Mouse (Mus musculus) limb, embryonic 13.5 days (tissue): ENCODE measurements around the gene Pdss2. TPM values are rescaled to one million over a fixed set of nuclear protein-coding genes. Genes with fewer than 3 reads are reported as not detected.

ENCODE experiments used
- ATAC-seq: fragments of 200-750 bp; cut with Nextera tagmentation; 2 replicates; pipeline ENCODE4 v1.8.0; 2017; ENCODE audit warnings: low read depth, moderate number of reproducible peaks, moderate TSS enrichment; ENCODE audit not compliant: low FRiP score
- H3K27ac ChIP-seq: fragments of 300-500 bp; sonication (generic); 2 replicates; pipeline ENCODE4 v1.5.1; 2015; ENCODE audit warnings: inconsistent platforms, mild to moderate bottlenecking, moderate library complexity
- H3K27me3 ChIP-seq: fragments of 300-500 bp; sonication (generic); 2 replicates; pipeline ENCODE4 v1.6.1; 2015; ENCODE audit warnings: mild to moderate bottlenecking, inconsistent platforms
- H3K36me3 ChIP-seq: fragments of 300-500 bp; sonication (generic); 2 replicates; pipeline ENCODE4 v1.6.1; 2015; ENCODE audit warnings: inconsistent platforms, mild to moderate bottlenecking, moderate library complexity
- H3K4me1 ChIP-seq: fragments of 300-500 bp; sonication (generic); 2 replicates; pipeline ENCODE4 v1.6.1; 2015; ENCODE audit warnings: inconsistent platforms
- H3K4me2 ChIP-seq: fragments of 300-500 bp; sonication (generic); replicated peaks from 2 replicates; pipeline ENCODE4 v1.6.1; 2015; ENCODE audit warnings: inconsistent platforms, mild to moderate bottlenecking, moderate library complexity
- H3K4me3 ChIP-seq: fragments of 300-500 bp; sonication (generic); 2 replicates; pipeline ENCODE4 v1.5.1; 2015; ENCODE audit warnings: moderate library complexity, mild to moderate bottlenecking, inconsistent platforms
- H3K9ac ChIP-seq: fragments of 300-500 bp; sonication (generic); 2 replicates; pipeline ENCODE4 v1.6.1; 2015; ENCODE audit warnings: mild to moderate bottlenecking, inconsistent platforms
- H3K9me3 ChIP-seq: fragments of 300-500 bp; sonication (generic); 2 replicates; pipeline ENCODE4 v1.6.1; 2016; ENCODE audit warnings: inconsistent platforms
- WGBS: fragments of 180-500 bp; shearing (Covaris S2); methylation state at CpG from one replicate; pipeline ENCODE4 v1.1.7; 2015; 5-methylcytosine and 5-hydroxymethylcytosine counted together
- polyA plus RNA-seq: library from polyadenylated mRNA; unstranded; fragments of >200 nt; fragmentation: Nextera tagmentation; extraction: Ambion mirVana; gene quantifications from 2 replicates; pipeline ENCODE4 v1.2.1, GENCODE M21; 2015

The Pdss2 gene
- polyA plus RNA-seq, 1 experiment from 2014 or later: 12.7 TPM

DNA sequence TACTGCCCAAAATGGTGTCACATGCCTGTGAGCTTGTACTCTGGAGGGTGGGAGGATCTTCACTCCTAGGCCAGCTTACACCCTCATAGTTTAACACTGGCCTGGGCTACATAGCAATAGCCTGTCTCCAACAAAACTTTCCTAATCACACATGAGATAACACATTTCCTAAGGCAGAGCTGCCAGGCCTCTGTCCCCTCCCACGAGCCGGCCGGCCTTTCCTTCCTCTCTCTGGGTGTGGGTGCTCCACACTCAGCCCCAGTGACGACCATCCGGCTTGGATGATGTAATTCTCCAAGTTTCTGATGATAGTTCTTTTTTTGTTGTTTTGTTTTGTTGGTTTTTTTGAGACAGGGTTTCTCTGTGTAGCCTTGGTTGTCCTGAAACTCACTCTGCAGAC, 203.3 kb downstream of the Pdss2 start:
- Histone ChIP-seq H3K4me1 (peaks cover 11% of the 10 kb centered on the region), H3K4me3 (no peak overlapping the region)

DNA sequence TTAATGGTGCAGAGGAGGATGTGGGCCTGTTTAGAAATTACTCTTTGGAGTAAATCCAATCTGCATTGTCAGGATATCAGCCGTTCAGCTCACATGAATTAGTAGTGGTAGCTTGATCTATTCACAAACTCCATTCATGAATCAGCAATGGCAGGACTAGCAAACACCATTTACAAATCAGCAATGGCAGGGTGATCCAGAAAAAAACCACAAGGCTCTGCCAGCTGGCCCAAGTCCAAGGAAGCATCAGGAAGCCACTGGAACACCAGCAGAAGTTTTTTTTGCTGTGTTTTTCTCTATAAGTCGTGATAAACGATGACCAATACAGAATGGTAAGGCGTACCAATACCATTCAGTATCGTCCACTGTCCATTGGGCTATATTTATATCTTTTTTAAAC, 209.3 kb downstream of the Pdss2 start:
- 95% methylated on average over 5 of the region's 5 CpGs for WGBS
- Histone ChIP-seq H3K4me1 (peaks cover 11% of the 10 kb centered on the region), H3K36me3 (peaks cover 12% of the 10 kb centered on the region; the same call in 1 of the 2 replicates), H3K9me3 (0 out of 2 replicates have a peak, but pooled peaks cover 2% of the 10 kb centered on the region), H3K4me2 (no peak overlapping the region), H3K27me3 (no peaks in the 10 kb centered on the region), H3K4me3 (no peak overlapping the region), H3K27ac (no peak overlapping the region), H3K9ac (no peak overlapping the region)
- no peak for ATAC-seq

More for the DNA sequence above, 203.3 kb downstream of the Pdss2 start:
- Histone ChIP-seq H3K9ac (no peak overlapping the region), H3K4me2 (no peak overlapping the region), H3K27me3 (no peaks in the 10 kb centered on the region), H3K27ac (no peak overlapping the region), H3K9me3 (no peaks in the 10 kb centered on the region), H3K36me3 (no peaks in the 10 kb centered on the region)
- no peak for ATAC-seq
- WGBS: 85% methylated on average over 5 of the region's 5 CpGs

DNA sequence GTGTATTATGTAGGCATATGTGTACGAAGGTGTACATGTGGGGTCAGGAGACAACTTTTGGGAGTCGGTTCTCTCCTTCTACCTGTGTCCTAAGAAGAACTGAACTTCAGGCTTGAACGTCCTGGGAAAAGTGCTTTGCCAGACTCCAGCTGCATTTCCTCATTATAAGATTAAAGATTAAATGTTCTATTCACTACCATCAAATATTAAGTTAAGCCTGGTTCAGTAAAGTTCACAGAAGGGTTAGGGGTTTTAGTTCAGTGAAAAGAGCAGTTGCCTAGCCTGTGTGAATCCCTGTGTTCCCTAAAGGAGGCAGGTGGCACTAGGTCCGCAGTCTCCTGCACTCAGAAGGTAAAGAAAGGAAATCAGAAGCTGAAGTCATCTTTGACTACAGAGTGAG, 213.0 kb downstream of the Pdss2 start:
- Histone ChIP-seq H3K27ac (no peak overlapping the region), H3K9ac (no peak overlapping the region), H3K36me3 (peaks cover 12% of the 10 kb centered on the region; the same call in 1 of the 2 replicates), H3K4me1 (peaks cover under 1% of the 10 kb centered on the region), H3K9me3 (0 out of 2 replicates have a peak, but pooled peaks cover 6% of the 10 kb centered on the region), H3K4me3 (no peak overlapping the region), H3K4me2 (no peak overlapping the region), H3K27me3 (no peaks in the 10 kb centered on the region)
- ATAC-seq: no peak
- 91% methylated on average over 4 of the region's 4 CpGs for WGBS

DNA sequence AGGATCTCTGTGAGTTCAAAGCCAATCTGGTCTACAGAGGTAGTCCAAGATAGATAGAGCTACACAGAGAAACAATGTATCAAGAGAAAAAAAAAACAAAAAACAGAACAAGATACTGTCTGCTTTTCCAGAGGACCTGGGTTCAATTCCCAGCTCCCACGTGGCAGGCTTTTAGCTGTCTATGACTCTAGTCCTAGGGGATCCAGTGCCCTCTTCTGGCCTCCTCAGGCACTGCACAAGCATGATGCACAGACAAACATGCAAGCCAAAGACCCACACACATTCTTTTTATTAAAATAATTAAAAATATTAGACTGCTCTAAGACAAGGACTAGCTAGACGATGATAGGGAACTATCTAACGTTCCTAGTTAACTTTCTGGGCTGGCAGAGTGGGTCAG, 214.5 kb downstream of the Pdss2 start:
- Histone ChIP-seq H3K4me2 (no peak overlapping the region), H3K9ac (no peak overlapping the region), H3K27ac (no peak overlapping the region), H3K4me3 (no peak overlapping the region), H3K4me1 (peaks cover 11% of the 10 kb centered on the region), H3K9me3 (0 out of 2 replicates have a peak, but pooled peaks cover 6% of the 10 kb centered on the region), H3K36me3 (peaks cover 8% of the 10 kb centered on the region; the same call in 1 of the 2 replicates), H3K27me3 (no peaks in the 10 kb centered on the region)
- ATAC-seq: no peak
- WGBS: 83% methylated on average over 3 of the region's 3 CpGs

DNA sequence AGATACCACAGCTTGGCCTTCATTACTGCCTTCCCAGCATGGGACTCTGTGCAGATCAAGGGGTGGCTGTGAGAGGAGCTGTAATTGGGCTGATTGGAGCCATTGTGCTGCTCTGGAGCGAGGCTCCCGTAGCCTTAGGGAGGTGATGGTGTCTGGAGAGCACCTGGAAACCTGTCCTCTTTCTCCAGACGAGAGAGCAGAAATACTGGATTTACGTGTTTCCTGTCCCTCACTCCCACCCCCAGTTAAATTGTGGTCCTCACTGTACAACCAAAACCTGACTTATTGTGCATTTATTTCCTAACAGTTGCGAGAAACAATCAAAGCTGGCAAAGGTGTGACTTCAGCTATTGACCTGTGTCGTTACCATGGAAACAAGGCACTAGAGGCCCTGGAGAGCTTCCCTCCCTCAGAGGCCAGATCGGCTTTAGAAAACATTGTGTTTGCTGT, 218.2 kb downstream of the Pdss2 start:
- no peak overlapping the region for H3K9ac ChIP-seq
- no peak overlapping the region for H3K4me3 ChIP-seq
- no peaks in the 10 kb centered on the region for H3K27me3 ChIP-seq
- 0 out of 2 replicates have a peak overlapping the region, but pooled peaks have one; percentile 25 for H3K4me2 ChIP-seq
- 12% methylated on average over 7 of the region's 7 CpGs for WGBS
- peaks cover 11% of the 10 kb centered on the region for H3K4me1 ChIP-seq
- H3K9me3 ChIP-seq: 0 out of 2 replicates have a peak, but pooled peaks cover 6% of the 10 kb centered on the region
- ATAC-seq: peak; percentile 71; the same call in 1 of the 2 replicates
- peak overlapping the region; percentile 15; the same call in 1 of the 2 replicates for H3K27ac ChIP-seq
- H3K36me3 ChIP-seq: no peaks in the 10 kb centered on the region

DNA sequence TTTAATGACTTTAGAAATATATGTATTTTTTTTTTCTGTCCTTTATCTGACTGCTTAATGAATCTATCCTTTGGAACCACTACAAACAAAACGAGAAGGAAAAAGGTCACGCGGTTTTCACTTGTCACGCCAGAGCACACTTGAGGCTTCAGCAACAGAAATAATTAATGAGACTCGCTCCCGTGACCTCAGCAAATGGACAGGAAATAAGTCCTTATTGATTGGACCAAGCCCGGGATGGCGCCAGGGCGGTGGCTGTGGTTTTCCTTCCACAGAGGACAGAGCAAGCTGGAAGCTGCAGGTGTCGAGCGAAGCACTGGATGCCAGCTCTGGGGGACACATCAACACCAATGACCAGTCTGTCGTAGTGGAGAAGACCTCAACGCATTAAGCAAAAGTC, 218.8 kb downstream of the Pdss2 start:
- no peak overlapping the region for H3K27ac ChIP-seq
- peaks cover 11% of the 10 kb centered on the region for H3K4me1 ChIP-seq
- 39% methylated on average over 13 of the region's 13 CpGs for WGBS
- ATAC-seq: no peak
- H3K9ac ChIP-seq: no peak overlapping the region
- 0 out of 2 replicates have a peak, but pooled peaks cover 6% of the 10 kb centered on the region for H3K9me3 ChIP-seq
- H3K4me2 ChIP-seq: no peak overlapping the region
- no peak overlapping the region for H3K4me3 ChIP-seq
- H3K27me3 ChIP-seq: no peaks in the 10 kb centered on the region
- H3K36me3 ChIP-seq: no peaks in the 10 kb centered on the region

DNA sequence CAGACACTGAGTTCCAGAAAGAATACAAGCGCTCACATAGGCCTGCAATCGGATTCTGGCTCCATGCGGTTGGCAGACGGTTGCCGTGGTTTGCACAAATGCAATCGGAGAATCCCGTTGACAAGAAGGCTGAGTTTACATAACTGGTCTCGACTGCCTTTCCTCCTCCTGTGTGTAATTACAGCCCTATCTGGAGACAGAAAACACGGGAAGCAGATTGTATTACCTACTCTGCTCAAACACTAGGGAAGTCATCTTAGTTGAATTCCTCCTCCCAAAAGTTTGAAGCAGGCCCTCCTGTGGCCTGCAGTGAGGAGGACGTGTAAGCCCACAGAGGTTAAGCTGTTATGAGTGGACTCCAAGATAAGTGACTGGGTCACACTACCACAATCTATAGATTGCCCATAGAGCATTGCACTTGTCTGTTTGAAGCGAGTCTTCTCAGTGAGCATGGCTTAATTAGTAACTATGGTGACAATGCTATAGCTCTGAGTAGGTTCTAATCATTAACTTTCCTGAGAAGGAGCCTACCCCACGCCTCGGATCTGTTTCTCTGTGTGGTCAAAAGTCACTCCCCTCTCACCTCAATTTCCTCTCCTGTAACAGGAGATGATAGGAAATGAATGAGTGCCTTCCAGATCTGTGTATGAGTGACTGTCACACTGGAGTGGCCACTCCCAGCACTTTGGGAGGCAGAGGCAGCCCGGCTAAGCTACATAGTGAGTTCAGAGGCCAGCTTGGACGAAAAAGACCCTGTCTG, 219.9 kb downstream of the Pdss2 start:
- no peaks in the 10 kb centered on the region for H3K9me3 ChIP-seq
- H3K4me1 ChIP-seq: peaks cover 11% of the 10 kb centered on the region
- H3K4me2 ChIP-seq: no peak overlapping the region
- H3K9ac ChIP-seq: no peak overlapping the region
- H3K27me3 ChIP-seq: no peaks in the 10 kb centered on the region
- H3K36me3 ChIP-seq: no peaks in the 10 kb centered on the region
- H3K4me3 ChIP-seq: no peak overlapping the region
- no peak for ATAC-seq
- WGBS: 69% methylated on average over 15 of the region's 15 CpGs
- H3K27ac ChIP-seq: no peak overlapping the region

DNA sequence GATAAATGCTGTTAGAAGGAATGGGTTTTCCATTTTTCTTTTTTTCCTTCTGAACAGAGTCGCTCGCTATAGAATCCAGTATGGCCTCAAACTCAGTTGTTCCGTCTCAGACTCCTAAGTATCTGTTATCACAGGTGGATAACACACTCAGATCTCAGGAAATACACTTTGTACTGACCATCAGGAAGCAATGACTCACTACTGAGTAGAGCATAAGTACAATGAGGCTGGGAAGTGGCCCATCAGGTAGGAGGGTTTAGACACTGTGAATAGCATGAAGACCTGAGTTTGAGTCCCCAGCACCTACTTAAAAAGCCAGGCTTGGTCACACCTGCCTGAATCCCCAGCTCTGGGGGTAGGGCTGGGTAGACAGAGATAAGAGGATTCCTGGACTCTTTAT, 227.4 kb downstream of the Pdss2 start:
- no peak overlapping the region for H3K4me3 ChIP-seq
- no peak overlapping the region for H3K27ac ChIP-seq
- H3K36me3 ChIP-seq: no peaks in the 10 kb centered on the region
- H3K4me2 ChIP-seq: no peak overlapping the region
- no peak for ATAC-seq
- H3K4me1 ChIP-seq: peaks cover 9% of the 10 kb centered on the region
- 97% methylated on average over 3 of the region's 3 CpGs for WGBS
- H3K27me3 ChIP-seq: no peaks in the 10 kb centered on the region
- no peaks in the 10 kb centered on the region for H3K9me3 ChIP-seq
- no peak overlapping the region for H3K9ac ChIP-seq

DNA sequence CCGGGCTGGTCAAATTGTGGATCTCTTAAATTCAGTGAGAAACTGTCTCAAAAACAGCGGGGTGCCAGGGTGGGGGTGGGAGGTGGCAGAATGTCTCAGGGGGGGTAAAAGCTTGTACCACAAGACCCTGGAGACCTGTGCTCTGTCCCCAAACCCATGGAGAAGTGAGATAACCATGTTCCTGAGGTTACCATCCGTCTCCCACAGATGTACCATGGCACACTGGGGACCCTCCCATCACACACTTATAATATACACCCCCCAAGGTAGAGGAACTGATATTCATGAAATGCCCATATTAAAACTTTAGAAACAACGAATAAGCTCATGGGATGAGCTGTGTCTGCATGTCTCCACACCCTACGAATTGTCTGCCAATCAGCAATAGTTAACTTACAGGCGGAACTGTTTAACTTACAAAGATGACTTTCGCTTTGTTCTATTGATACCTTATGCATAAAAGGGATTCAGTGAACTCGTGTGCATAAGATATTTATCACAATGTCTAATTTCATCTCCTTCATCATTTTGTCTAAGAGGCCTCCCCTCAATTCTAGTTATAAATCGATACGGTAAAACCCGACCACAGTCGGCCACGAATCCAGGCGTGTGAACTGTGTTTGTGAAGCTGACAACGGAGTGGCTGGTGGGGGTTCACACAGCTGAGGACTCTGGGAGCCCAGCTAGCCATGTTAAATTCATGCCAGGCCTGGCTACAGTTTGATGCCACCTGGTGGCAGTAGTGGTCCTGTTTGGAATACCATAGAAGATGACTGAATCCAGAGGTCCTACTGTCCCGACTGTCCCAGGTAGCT, 230.8 kb downstream of the Pdss2 start:
- H3K27me3 ChIP-seq: no peaks in the 10 kb centered on the region
- peak overlapping the region; percentile 59 for H3K4me2 ChIP-seq
- 28% methylated on average over 16 of the region's 16 CpGs for WGBS
- H3K9me3 ChIP-seq: no peaks in the 10 kb centered on the region
- H3K9ac ChIP-seq: peak overlapping the region; percentile 1; the same call in 1 of the 2 replicates
- ATAC-seq: peak; percentile 77; the same call in 1 of the 2 replicates
- H3K4me3 ChIP-seq: peak overlapping the region; percentile 32
- H3K4me1 ChIP-seq: peaks cover 9% of the 10 kb centered on the region
- no peak overlapping the region for H3K27ac ChIP-seq
- no peaks in the 10 kb centered on the region for H3K36me3 ChIP-seq

DNA sequence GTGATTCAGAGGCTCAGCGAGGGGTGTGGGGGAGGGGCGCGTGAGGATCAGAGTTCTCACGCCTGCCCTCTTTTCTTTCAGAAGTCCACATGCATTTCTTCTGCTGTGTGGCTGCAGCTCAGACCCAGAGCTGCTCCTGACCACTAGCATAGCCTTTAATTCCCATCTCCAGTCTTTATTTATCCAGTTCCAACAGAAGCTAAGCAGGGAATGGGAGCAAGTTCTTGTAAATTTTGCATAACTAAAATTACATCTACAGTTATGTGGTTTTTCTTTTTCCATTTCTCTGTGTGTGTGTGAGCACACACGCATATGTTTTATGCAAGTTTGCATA, 231.3 kb downstream of the Pdss2 start:
- Histone ChIP-seq H3K4me3 (peak overlapping the region; percentile 32), H3K4me1 (peaks cover 9% of the 10 kb centered on the region), H3K9ac (peak overlapping the region; percentile 1; the same call in 1 of the 2 replicates)

DNA sequence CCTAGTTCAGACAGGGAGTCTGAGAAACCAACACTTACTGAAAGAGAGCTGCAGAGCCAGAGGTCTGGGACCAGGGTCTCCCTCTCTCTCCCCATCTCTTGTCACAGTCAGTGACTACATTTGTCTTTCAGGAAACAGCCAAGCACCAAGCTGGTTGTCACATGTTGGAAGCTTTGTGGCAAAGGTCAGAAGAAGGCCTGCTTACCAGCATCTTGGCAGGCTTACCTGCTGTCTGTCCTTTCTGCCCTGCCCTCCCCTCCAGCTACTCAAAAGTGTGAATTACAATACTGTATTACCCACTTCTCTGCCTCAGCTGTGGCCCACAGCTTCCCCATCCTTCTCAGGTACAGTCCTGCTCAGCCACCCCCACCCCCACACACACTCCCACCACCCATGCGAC, 232.9 kb downstream of the Pdss2 start:
- peaks cover 9% of the 10 kb centered on the region for H3K4me1 ChIP-seq
- no peak overlapping the region for H3K9ac ChIP-seq
- H3K27ac ChIP-seq: no peak overlapping the region
- peaks cover 7% of the 10 kb centered on the region for H3K9me3 ChIP-seq
- H3K4me3 ChIP-seq: no peak overlapping the region
- no peak overlapping the region for H3K4me2 ChIP-seq
- H3K27me3 ChIP-seq: no peaks in the 10 kb centered on the region
- no peak for ATAC-seq
- 91% methylated on average over 1 of the region's 1 CpGs for WGBS
- H3K36me3 ChIP-seq: no peaks in the 10 kb centered on the region

More for the DNA sequence above, 231.3 kb downstream of the Pdss2 start:
- 22% methylated on average over 5 of the region's 5 CpGs for WGBS
- Histone ChIP-seq H3K27me3 (no peaks in the 10 kb centered on the region), H3K9me3 (peaks cover 3% of the 10 kb centered on the region), H3K27ac (no peak overlapping the region), H3K36me3 (no peaks in the 10 kb centered on the region), H3K4me2 (peak overlapping the region; percentile 59)
- no peak for ATAC-seq

DNA sequence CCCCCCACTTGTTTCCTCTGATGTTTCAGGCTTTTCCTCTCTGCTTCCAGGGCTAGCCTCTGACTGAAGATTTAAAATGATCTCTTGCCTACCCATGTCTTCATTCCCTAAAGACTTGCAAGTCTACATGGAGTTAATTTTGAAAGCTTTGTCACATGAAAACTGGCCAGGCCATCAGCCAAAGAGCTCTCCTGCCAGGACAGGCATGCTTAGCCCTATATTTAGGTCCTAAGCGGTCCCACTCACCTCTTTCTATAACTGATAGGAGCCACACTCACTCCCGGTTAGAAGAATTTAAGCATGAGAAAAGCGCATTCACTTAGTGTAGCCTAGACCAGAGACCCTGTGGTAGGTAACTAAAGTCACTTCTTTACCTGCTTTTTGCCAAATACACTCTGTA, 233.4 kb downstream of the Pdss2 start:
- no peak for ATAC-seq
- Histone ChIP-seq H3K27ac (no peak overlapping the region), H3K27me3 (no peaks in the 10 kb centered on the region), H3K36me3 (no peaks in the 10 kb centered on the region), H3K4me3 (no peak overlapping the region), H3K9me3 (peaks cover 7% of the 10 kb centered on the region), H3K9ac (no peak overlapping the region), H3K4me1 (peaks cover 9% of the 10 kb centered on the region), H3K4me2 (no peak overlapping the region)
- 91% methylated on average over 3 of the region's 3 CpGs for WGBS
